In the genomic region with DNA sequence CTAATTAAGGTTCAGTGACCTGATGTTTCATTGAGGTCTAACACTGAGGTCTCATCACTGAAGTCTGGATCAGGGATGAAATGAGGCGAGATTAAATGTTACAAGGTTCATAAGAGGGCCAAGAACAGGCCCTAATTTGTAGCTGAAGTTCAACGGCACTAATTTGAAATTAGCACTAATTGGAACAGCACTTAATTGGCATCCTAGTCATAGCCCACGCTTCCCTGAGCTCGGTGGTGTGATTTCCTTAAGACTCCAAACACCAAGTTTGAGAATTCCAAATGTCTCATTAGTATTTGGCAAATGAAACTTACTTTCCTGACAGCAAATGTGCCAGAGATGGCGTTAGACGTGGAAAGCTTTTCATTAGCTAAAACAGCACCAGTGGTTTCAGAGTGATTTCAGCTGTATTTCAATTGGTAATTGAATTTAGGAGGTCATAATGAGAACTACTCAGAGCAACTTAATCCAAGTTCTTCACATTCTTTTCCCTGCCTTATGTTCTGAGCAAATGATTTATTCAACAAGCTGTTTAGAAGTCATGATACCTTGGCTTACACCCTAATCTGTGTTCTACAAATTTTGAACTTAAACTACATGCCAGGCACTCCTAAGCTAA, we compare ENCODE assay signal across 24 mouse cellular contexts. TPM values are rescaled to one million over a fixed set of nuclear protein-coding genes. Genes with fewer than 3 reads are reported as not detected.
DNase-seq lines count a peak whose midpoint lies in the region; ATAC-seq and TF ChIP-seq lines count a peak whose summit lies in the region.
"Had no signal": no experiment of that assay in that cellular context is flagged by ENCODE, and none has a peak within 500 bp of the region (broad histone marks: within the 10 kb centered on the region; RNA-seq: fewer than 3 reads in every experiment).

No protein-coding gene starts in this region.

- TF ChIP-seq CTCF in kidney, postnatal 0 days (IDR thresholded peaks at IDR 0.05; ENCODE audit: low read depth): no peak

- no peak overlapping the region for H3K4me2 ChIP-seq in embryonic facial prominence, embryonic 14.5 days (ENCODE audit: low read depth, low read length)
- H3K4me2 ChIP-seq in kidney, postnatal 0 days (ENCODE audit: low read length): no peak overlapping the region
- no peak overlapping the region for H3K4me2 ChIP-seq in forebrain, embryonic 15.5 days (replicated peaks)
- no peak overlapping the region for H3K4me2 ChIP-seq in midbrain, embryonic 16.5 days (ENCODE audit: low read length)
- H3K4me2 ChIP-seq: hindbrain, embryonic 12.5 days; liver, embryonic 13.5 days; lung, embryonic 14.5 days; midbrain, embryonic 15.5 days; neural tube, embryonic 15.5 days had no signal

- H3K27me3 ChIP-seq in embryonic facial prominence, embryonic 14.5 days (replicated peaks; ENCODE audit: control insufficient read depth, insufficient read depth, low read length): no peaks in the 10 kb centered on the region
- H3K27me3 ChIP-seq in embryonic facial prominence, embryonic 10.5 days (replicated peaks; ENCODE audit: low read depth, poor library complexity, severe bottlenecking): no peaks in the 10 kb centered on the region
- no peaks in the 10 kb centered on the region for H3K27me3 ChIP-seq in kidney, postnatal 0 days (ENCODE audit: insufficient read depth, low read length)
- no peaks in the 10 kb centered on the region for H3K27me3 ChIP-seq in forebrain, embryonic 15.5 days
- no peaks in the 10 kb centered on the region for H3K27me3 ChIP-seq in midbrain, embryonic 16.5 days (ENCODE audit: control insufficient read depth, insufficient read depth, low read depth, low read length)
- H3K27me3 ChIP-seq: hindbrain, embryonic 12.5 days; liver, embryonic 13.5 days; midbrain, embryonic 15.5 days; neural tube, embryonic 15.5 days; Patski had no signal

- H3K4me1 ChIP-seq in embryonic facial prominence, embryonic 14.5 days (ENCODE audit: control insufficient read depth, insufficient read depth, low read length): no peaks in the 10 kb centered on the region
- peaks cover 6% of the 10 kb centered on the region; the same call in 1 of the 2 replicates for H3K4me1 ChIP-seq in embryonic facial prominence, embryonic 10.5 days
- no peaks in the 10 kb centered on the region for H3K4me1 ChIP-seq in kidney, postnatal 0 days (replicated peaks; ENCODE audit: insufficient read depth, low read length)
- H3K4me1 ChIP-seq in forebrain, embryonic 15.5 days: peaks cover 6% of the 10 kb centered on the region
- H3K4me1 ChIP-seq in midbrain, embryonic 16.5 days (ENCODE audit: control insufficient read depth, insufficient read depth, low read length): no peaks in the 10 kb centered on the region
- H3K4me1 ChIP-seq: liver, embryonic 13.5 days; midbrain, embryonic 15.5 days had no signal

- DNase-seq in embryonic facial prominence, embryonic 14.5 days (ENCODE audit: low spot score): peak; percentile 17
- no peak for DNase-seq in embryonic facial prominence, embryonic 10.5 days (ENCODE audit: low spot score)
- DNase-seq in kidney, postnatal 0 days (ENCODE audit: low spot score): peak; percentile 81
- no peak for DNase-seq in kidney, postnatal 25 days
- DNase-seq in Muller cell, postnatal 12 days (ENCODE audit: inconsistent ontology term): peak; percentile 88
- no peak for DNase-seq in urinary bladder, adult 18-20 months (ENCODE audit: low spot score in 2 of 2)
- DNase-seq: adrenal gland, postnatal 10 days; cerebellum, adult 11-12 months; cerebellum, postnatal 25 days; gastrocnemius, postnatal 25 days; liver, embryonic 13.5 days; lung, embryonic 14.5 days; lung, postnatal 36 days; thymus, postnatal 14 days had no signal

- H3K9me3 ChIP-seq in embryonic facial prominence, embryonic 14.5 days (ENCODE audit: control insufficient read depth, low read length): no peaks in the 10 kb centered on the region
- H3K9me3 ChIP-seq in embryonic facial prominence, embryonic 10.5 days: no peaks in the 10 kb centered on the region
- no peaks in the 10 kb centered on the region for H3K9me3 ChIP-seq in kidney, postnatal 0 days (replicated peaks; ENCODE audit: low read length)
- no peaks in the 10 kb centered on the region for H3K9me3 ChIP-seq in forebrain, embryonic 15.5 days
- H3K9me3 ChIP-seq in midbrain, embryonic 16.5 days (replicated peaks; ENCODE audit: control insufficient read depth, low read length, poor library complexity, severe bottlenecking): no peaks in the 10 kb centered on the region
- H3K9me3 ChIP-seq: heart, embryonic 10.5 days; hindbrain, embryonic 12.5 days; liver, embryonic 13.5 days; midbrain, embryonic 15.5 days; neural tube, embryonic 15.5 days had no signal

- H3K9ac ChIP-seq in embryonic facial prominence, embryonic 14.5 days (ENCODE audit: low read depth, low read length): no peak overlapping the region
- H3K9ac ChIP-seq in kidney, postnatal 0 days (ENCODE audit: low read depth, low read length): no peak overlapping the region
- no peak overlapping the region for H3K9ac ChIP-seq in forebrain, embryonic 15.5 days (replicated peaks)
- no peak overlapping the region for H3K9ac ChIP-seq in midbrain, embryonic 16.5 days (ENCODE audit: low read depth, low read length)
- H3K9ac ChIP-seq: hindbrain, embryonic 12.5 days; liver, embryonic 13.5 days; lung, embryonic 14.5 days; midbrain, embryonic 15.5 days; neural tube, embryonic 15.5 days had no signal

- H3K4me3 ChIP-seq in embryonic facial prominence, embryonic 14.5 days (ENCODE audit: low read depth, low read length): no peak overlapping the region
- no peak overlapping the region for H3K4me3 ChIP-seq in embryonic facial prominence, embryonic 10.5 days
- no peak overlapping the region for H3K4me3 ChIP-seq in kidney, postnatal 0 days (replicated peaks; ENCODE audit: low read depth, low read length)
- no peak overlapping the region for H3K4me3 ChIP-seq in forebrain, embryonic 15.5 days
- H3K4me3 ChIP-seq in midbrain, embryonic 16.5 days (ENCODE audit: low read depth, low read length): no peak overlapping the region
- H3K4me3 ChIP-seq: heart, embryonic 10.5 days; hindbrain, embryonic 12.5 days; left cerebral cortex, adult 2 months; liver, embryonic 13.5 days; midbrain, embryonic 15.5 days; neural tube, embryonic 15.5 days had no signal

- ATAC-seq in embryonic facial prominence, embryonic 14.5 days (ENCODE audit: low read depth): no peak
- no peak for ATAC-seq in kidney, postnatal 0 days (replicated peaks; ENCODE audit: low FRiP score, low read depth)
- peak; percentile 92 for ATAC-seq in forebrain, embryonic 15.5 days (replicated peaks)
- ATAC-seq in midbrain, embryonic 16.5 days: no peak
- ATAC-seq: activated CD4-positive, CD25-positive, alpha-beta regulatory T cell, adult 4 months; inflammation-experienced regulatory T-cells, adult 6 months; midbrain, embryonic 15.5 days; Patski had no signal

- no peak overlapping the region for H3K27ac ChIP-seq in embryonic facial prominence, embryonic 14.5 days (replicated peaks; ENCODE audit: low read depth, low read length)
- H3K27ac ChIP-seq in embryonic facial prominence, embryonic 10.5 days (replicated peaks): no peak overlapping the region
- H3K27ac ChIP-seq in kidney, postnatal 0 days: no peak overlapping the region
- H3K27ac ChIP-seq in forebrain, embryonic 15.5 days (replicated peaks): no peak overlapping the region
- H3K27ac ChIP-seq in midbrain, embryonic 16.5 days (ENCODE audit: low read length): no peak overlapping the region
- H3K27ac ChIP-seq: heart, embryonic 10.5 days; hindbrain, embryonic 12.5 days; left cerebral cortex, adult 2 months; liver, embryonic 13.5 days; midbrain, embryonic 15.5 days; neural tube, embryonic 15.5 days had no signal

- 68% methylated on average over 6 of the region's 6 CpGs for WGBS in embryonic facial prominence, embryonic 14.5 days
- WGBS in embryonic facial prominence, embryonic 10.5 days: 60% methylated on average over 6 of the region's 6 CpGs
- 50% methylated on average over 6 of the region's 6 CpGs for WGBS in kidney, postnatal 0 days
- 13% methylated on average over 6 of the region's 6 CpGs for WGBS in forebrain, embryonic 15.5 days
- WGBS in midbrain, embryonic 16.5 days: 76% methylated on average over 6 of the region's 6 CpGs

- H3K36me3 ChIP-seq in embryonic facial prominence, embryonic 14.5 days (ENCODE audit: control insufficient read depth, insufficient read depth, low read length): no peaks in the 10 kb centered on the region
- no peaks in the 10 kb centered on the region for H3K36me3 ChIP-seq in embryonic facial prominence, embryonic 10.5 days (replicated peaks)
- no peaks in the 10 kb centered on the region for H3K36me3 ChIP-seq in kidney, postnatal 0 days (ENCODE audit: insufficient read depth, low read length)
- no peaks in the 10 kb centered on the region for H3K36me3 ChIP-seq in forebrain, embryonic 15.5 days
- H3K36me3 ChIP-seq in midbrain, embryonic 16.5 days (ENCODE audit: control insufficient read depth, insufficient read depth, low read length): no peaks in the 10 kb centered on the region
- H3K36me3 ChIP-seq: heart, embryonic 10.5 days; hindbrain, embryonic 12.5 days; liver, embryonic 13.5 days; midbrain, embryonic 15.5 days; neural tube, embryonic 15.5 days had no signal

RNA-seq across cellular contexts. Expression of gene Cobll1, which starts 36.3 kb away (rescaled TPM):
- polyA plus RNA-seq in embryonic facial prominence, embryonic 14.5 days (2014; fragmentation: Nextera tagmentation; extraction: Ambion mirVana): 3.5 and 4.1 TPM in 2 replicates
- polyA plus RNA-seq in embryonic facial prominence, embryonic 10.5 days (2016; fragmentation: Nextera tagmentation; extraction: Ambion mirVana): 4.0 and 4.1 TPM in 2 replicates
- polyA plus RNA-seq in kidney, postnatal 0 days (2015; fragmentation: Nextera tagmentation; extraction: Ambion mirVana): 23.8 and 25.7 TPM in 2 replicates
- polyA plus RNA-seq in forebrain, embryonic 15.5 days (2015; fragmentation: Nextera tagmentation; extraction: Ambion mirVana): 2.5 and 3.1 TPM in 2 replicates
- polyA plus RNA-seq in midbrain, embryonic 16.5 days (2015; fragmentation: Nextera tagmentation; extraction: Ambion mirVana): 2.9 and 3.3 TPM in 2 replicates

Comparison
In these comparisons a context has a peak if more than half of its experiments do, and no peak if none do; other contexts are left out.
1. DNase-seq: peak in embryonic facial prominence, embryonic 14.5 days (single experiment), kidney, postnatal 0 days (single experiment) and Muller cell, postnatal 12 days (single experiment); none in embryonic facial prominence, embryonic 10.5 days (single experiment), kidney, postnatal 25 days (0 of 2) and urinary bladder, adult 18-20 months (0 of 2).